30 mouse cellular contexts compared by ENCODE assay signal in the genomic region with DNA sequence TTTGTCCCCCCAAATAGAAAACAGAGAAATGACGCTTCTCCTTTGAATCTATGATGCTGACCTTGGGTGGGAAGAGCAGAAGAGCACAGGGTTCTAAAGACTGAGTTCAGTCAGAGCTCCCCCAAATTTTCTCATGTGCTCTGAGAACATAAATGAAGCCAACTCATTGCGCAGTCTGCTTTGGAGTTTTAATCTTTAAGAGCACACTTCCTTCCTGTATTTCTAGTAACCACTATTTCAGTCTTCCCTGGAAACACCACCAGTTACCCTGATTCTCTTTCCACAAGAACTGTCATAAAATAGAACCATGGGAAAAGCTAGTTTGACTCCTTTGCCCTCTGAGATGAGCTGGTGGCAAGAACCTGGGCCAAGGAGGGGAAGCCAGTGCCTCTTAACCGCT.
DNase-seq lines count a peak whose midpoint lies in the region; ATAC-seq and TF ChIP-seq lines count a peak whose summit lies in the region.
"Had no signal": no experiment of that assay in that cellular context is flagged by ENCODE, and none has a peak within 500 bp of the region (broad histone marks: within the 10 kb centered on the region; RNA-seq: fewer than 3 reads in every experiment).

No protein-coding gene starts in this region.

- H3K4me2 ChIP-seq in heart, embryonic 16.5 days (ENCODE audit: low read depth, low read length): no peak overlapping the region
- H3K4me2 ChIP-seq: embryonic facial prominence, embryonic 12.5 days; hindbrain, embryonic 12.5 days; intestine, embryonic 15.5 days; limb, embryonic 12.5 days had no signal

- DNase-seq in heart, postnatal 36 days: no peak
- peak; percentile 79 for DNase-seq in 416B (ENCODE audit: low read depth)
- no peak for DNase-seq in embryo, embryonic 11 days
- no peak for DNase-seq in cerebellum, adult 11-12 months
- DNase-seq: adrenal gland, postnatal 14 days; B cell, adult 2 months; cerebellum, adult 18-20 months; cerebellum, postnatal 25 days; gastrocnemius, adult 2 months; gastrocnemius, postnatal 36 days; heart, postnatal 10 days; kidney, adult 2 months; kidney, postnatal 10 days; layer of hippocampus, postnatal 36 days; lung, adult 18-20 months; lung, postnatal 4 days; midbrain, embryonic 14.5 days; thymus, adult 2 months; thymus, postnatal 36 days had no signal

- WGBS in heart, embryonic 16.5 days: 53% methylated on average over 3 of the region's 3 CpGs

- no peak overlapping the region for H3K9ac ChIP-seq in heart, embryonic 16.5 days (ENCODE audit: low read length)
- H3K9ac ChIP-seq: embryonic facial prominence, embryonic 12.5 days; hindbrain, embryonic 12.5 days; intestine, embryonic 15.5 days; limb, embryonic 12.5 days had no signal

- H3K9me3 ChIP-seq in heart, embryonic 16.5 days (replicated peaks; ENCODE audit: control insufficient read depth, low read length): no peaks in the 10 kb centered on the region
- H3K9me3 ChIP-seq: embryonic facial prominence, embryonic 12.5 days; heart, embryonic 10.5 days; hindbrain, embryonic 12.5 days; intestine, embryonic 15.5 days; limb, embryonic 12.5 days had no signal

- TF ChIP-seq POLR2A in bone marrow macrophage, adult 2 months (IDR thresholded peaks at IDR 0.05; ENCODE audit: borderline replicate concordance, low read depth, low read length): no peak

- H3K27me3 ChIP-seq in heart, embryonic 16.5 days (ENCODE audit: control insufficient read depth, insufficient read depth, low read length): no peaks in the 10 kb centered on the region
- H3K27me3 ChIP-seq: embryonic facial prominence, embryonic 12.5 days; hindbrain, embryonic 12.5 days; intestine, embryonic 15.5 days; limb, embryonic 12.5 days had no signal

- TF ChIP-seq CTCF in bone marrow macrophage, adult 2 months (IDR thresholded peaks at IDR 0.05; ENCODE audit: low read depth, low read length): no peak

- no peak overlapping the region for H3K4me3 ChIP-seq in heart, embryonic 16.5 days (ENCODE audit: low read length)
- no peak overlapping the region for H3K4me3 ChIP-seq in bone marrow macrophage, adult 2 months (ENCODE audit: insufficient read depth, low read length)
- H3K4me3 ChIP-seq: embryonic facial prominence, embryonic 12.5 days; gastrocnemius, adult 2 months; heart, embryonic 10.5 days; hindbrain, embryonic 12.5 days; intestine, embryonic 15.5 days; limb, embryonic 12.5 days had no signal

- peaks cover 5% of the 10 kb centered on the region; the same call in 1 of the 2 replicates for H3K4me1 ChIP-seq in heart, embryonic 16.5 days (ENCODE audit: control insufficient read depth, insufficient read depth, low read length)
- peaks cover 37% of the 10 kb centered on the region for H3K4me1 ChIP-seq in bone marrow macrophage, adult 2 months (ENCODE audit: control insufficient read depth, insufficient read depth, low read length)
- H3K4me1 ChIP-seq: embryonic facial prominence, embryonic 12.5 days; heart, embryonic 10.5 days; intestine, embryonic 15.5 days had no signal

- ATAC-seq in heart, embryonic 16.5 days (replicated peaks; ENCODE audit: extremely low read depth, insufficient read depth, low FRiP score): no peak
- peak; percentile 73 for ATAC-seq in megakaryocyte progenitor cell, adult 5-6 weeks (replicated peaks; ENCODE audit: poor library complexity)
- ATAC-seq: forebrain, embryonic 14.5 days; hindbrain, postnatal 0 days; intestine, embryonic 15.5 days; lung, postnatal 0 days had no signal

- intact Hi-C loops in heart, postnatal 36 days (cut with DNase I): loop anchor here (5.0 kb wide), 2 partner anchors 43 to 182 kb away; no protein-coding TSS in a partner anchor

- peak overlapping the region; percentile 17; the same call in 1 of the 2 replicates for H3K27ac ChIP-seq in heart, embryonic 16.5 days (ENCODE audit: low read length)
- peak overlapping the region; percentile 32; the same call in 1 of the 2 replicates for H3K27ac ChIP-seq in bone marrow macrophage, adult 2 months (ENCODE audit: insufficient read depth, low read depth, low read length)
- H3K27ac ChIP-seq: embryonic facial prominence, embryonic 12.5 days; gastrocnemius, adult 2 months; heart, embryonic 10.5 days; hindbrain, embryonic 12.5 days; hindbrain, postnatal 0 days; intestine, embryonic 15.5 days; limb, embryonic 12.5 days had no signal

- H3K36me3 ChIP-seq in heart, embryonic 16.5 days (ENCODE audit: control insufficient read depth, insufficient read depth): no peaks in the 10 kb centered on the region
- H3K36me3 ChIP-seq: embryonic facial prominence, embryonic 12.5 days; heart, embryonic 10.5 days; hindbrain, embryonic 12.5 days; intestine, embryonic 15.5 days; limb, embryonic 12.5 days had no signal
